Mouse (Mus musculus) large intestine, adult 2 months (tissue): ENCODE results near the gene Spag7. TPM values are rescaled to one million over a fixed set of nuclear protein-coding genes. Genes with fewer than 3 reads are reported as not detected.

Experiments used
- DNase-seq: peaks from one replicate; pipeline ENCODE4 v3.0.0-alpha.2; 2012; ENCODE audit warnings: low read depth, low spot score
- WGBS: fragments of 180-500 bp; shearing (Covaris S2); methylation state at CpG from one replicate; pipeline ENCODE4 v1.1.7; 2018; 5-methylcytosine and 5-hydroxymethylcytosine counted together
- polyA plus RNA-seq: library from polyadenylated mRNA; depleted of rRNA; stranded (reverse); fragments of >200 nt; gene quantifications from 2 replicates; pipeline ENCODE4 v1.2.3, GENCODE M21; 2012

Gene Spag7
- polyA plus RNA-seq, 1 experiment = 39.8 TPM

- WGBS = 89% methylated on average over 5 of the region's 5 CpGs
Measured at GRCm38 (mm10) chr11:70658521-70658920, 10.7 kb downstream of the Spag7 start.

GRCm38 (mm10) chr11:70657991-70658390 lies 11.2 kb downstream of the Spag7 start:
- 78% methylated on average over 9 of the region's 9 CpGs for WGBS

More at GRCm38 (mm10) chr11:70658521-70658920, 10.7 kb downstream of the Spag7 start:
- no peak for DNase-seq

GRCm38 (mm10) chr11:70657573-70657972 lies 11.6 kb downstream of the Spag7 start:
- WGBS = 37% methylated on average over 6 of the region's 6 CpGs
- DNase-seq = no peak

More at GRCm38 (mm10) chr11:70657991-70658390, 11.2 kb downstream of the Spag7 start:
- no peak for DNase-seq

- WGBS = 45% methylated on average over 3 of the region's 3 CpGs
- DNase-seq = no peak
Measured at GRCm38 (mm10) chr11:70656964-70657363, 12.3 kb downstream of the Spag7 start, which contains the start of gene Eno3. Gene Eno3 (plus strand): TSS chr11:70657202.

GRCm38 (mm10) chr11:70656456-70656927 lies 12.7 kb downstream of the Spag7 start:
- WGBS = 20% methylated on average over 16 of the region's 16 CpGs
- no peak for DNase-seq

GRCm38 (mm10) chr11:70655571-70656455 lies 13.4 kb downstream of the Spag7 start:
- 1% methylated on average over 61 of the region's 61 CpGs for WGBS
- no peak for DNase-seq

- under 1% methylated on average over 48 of the region's 48 CpGs for WGBS
- DNase-seq = no peak
Measured at GRCm38 (mm10) chr11:70654923-70655570, 14.2 kb downstream of the Spag7 start.

- DNase-seq = no peak
- 1% methylated on average over 57 of the region's 61 CpGs for WGBS
Measured at GRCm38 (mm10) chr11:70654198-70654922, 14.9 kb downstream of the Spag7 start, which contains the start of gene Pfn1. Gene Pfn1 (minus strand): TSS chr11:70654644.

GRCm38 (mm10) chr11:70653345-70654197 lies 15.6 kb downstream of the Spag7 start:
- WGBS = 1% methylated on average over 63 of the region's 63 CpGs
- no peak for DNase-seq

- DNase-seq = no peak
- 7% methylated on average over 6 of the region's 6 CpGs for WGBS
Measured at GRCm38 (mm10) chr11:70652884-70653344, 16.3 kb downstream of the Spag7 start.

- WGBS = 16% methylated on average over 12 of the region's 12 CpGs
- DNase-seq = no peak
Measured at GRCm38 (mm10) chr11:70652029-70652883, 17.0 kb downstream of the Spag7 start.

- no peak for DNase-seq
- 4% methylated on average over 2 of the region's 2 CpGs for WGBS
Measured at GRCm38 (mm10) chr11:70651391-70651790, 17.8 kb downstream of the Spag7 start.

- DNase-seq = no peak
- WGBS = 34% methylated on average over 12 of the region's 12 CpGs
Measured at GRCm38 (mm10) chr11:70650322-70651175, 18.7 kb downstream of the Spag7 start.

- WGBS = 46% methylated on average over 8 of the region's 8 CpGs
- no peak for DNase-seq
Measured at GRCm38 (mm10) chr11:70649185-70649734, 20.0 kb downstream of the Spag7 start.

GRCm38 (mm10) chr11:70648512-70648911 lies 20.7 kb downstream of the Spag7 start:
- DNase-seq = no peak
- 35% methylated on average over 4 of the region's 4 CpGs for WGBS

- WGBS = 2% methylated on average over 28 of the region's 28 CpGs
- no peak for DNase-seq
Measured at GRCm38 (mm10) chr11:70647716-70648420, 21.3 kb downstream of the Spag7 start.
